Mouse (Mus musculus): Measurements from ENCODE around the gene Trim39.

DNA sequence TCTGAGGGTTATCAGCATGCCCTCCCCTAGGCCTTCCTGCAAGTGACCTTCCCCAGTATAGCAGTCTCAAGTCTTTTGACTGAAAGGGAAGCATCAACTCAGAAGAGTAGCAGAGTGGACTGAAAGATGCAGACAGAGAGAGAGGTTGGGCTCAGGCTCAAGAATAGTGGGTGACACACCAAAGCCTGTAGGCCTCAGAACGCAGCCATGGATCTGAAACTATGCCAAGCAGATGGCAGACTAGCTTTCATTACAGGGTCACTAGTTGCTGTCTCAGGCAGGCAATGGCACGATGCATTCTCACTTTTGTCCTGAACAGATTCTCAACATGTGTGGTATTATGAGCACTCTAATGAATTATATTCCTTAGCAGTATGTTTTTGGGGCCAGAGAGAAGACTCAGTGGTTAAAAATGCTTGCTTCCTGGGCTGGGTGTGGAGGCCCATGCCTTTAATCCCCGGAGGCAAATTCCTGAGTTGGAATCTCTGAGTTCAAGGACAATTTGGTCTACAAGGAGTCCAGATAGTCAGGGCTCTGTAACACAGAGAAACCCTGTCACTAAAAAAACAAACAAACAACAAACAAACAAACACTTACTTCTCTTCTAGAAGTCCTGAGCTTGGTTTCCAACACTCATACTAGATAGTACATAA lies 7.6 kb downstream of the Trim39 start:
- TF ChIP-seq CTCF (IDR thresholded peaks at IDR 0.05; ENCODE audit: low read depth) (no peak), EP300 (optimal IDR thresholded peaks at IDR 0.05) (no peak)

All from stomach, postnatal 0 days (tissue).